Mouse (Mus musculus): ENCODE data around the gene Gm16867. TPM values are rescaled to one million over a fixed set of nuclear protein-coding genes. Genes with fewer than 3 reads are reported as not detected.
"Not testable (repeated sequence)": the region's sequence is repeated elsewhere in the genome, so short reads cannot be mapped to it uniquely, and the experiment has no call there.

Gm16867 gene
- total RNA-seq, 2 experiments from 2014 or later = 9.8 to 12.8 TPM

GRCm38 (mm10) chr14:69470122-69470708, 32.9 kb downstream of the Gm16867 start:
- DNase-seq (ENCODE audit: low spot score in 2 of 2); intact Hi-C loops (cut with DNase I): not testable (repeated sequence)

- intact Hi-C loops (cut with DNase I) = not testable (repeated sequence)
These were observed 35.4 kb downstream of the Gm16867 start for GRCm38 (mm10) chr14:69467612-69468366.

GRCm38 (mm10) chr14:69464465-69464864, 38.7 kb downstream of the Gm16867 start:
- intact Hi-C loops (cut with DNase I); DNase-seq (ENCODE audit: low spot score in 2 of 2): not testable (repeated sequence)

More at GRCm38 (mm10) chr14:69467612-69468366, 35.4 kb downstream of the Gm16867 start:
- DNase-seq (ENCODE audit: low spot score in 2 of 2) = not testable (repeated sequence)

GRCm38 (mm10) chr14:69457691-69458090, 45.5 kb downstream of the Gm16867 start:
- intact Hi-C loops (cut with DNase I); DNase-seq (ENCODE audit: low spot score in 2 of 2): not testable (repeated sequence)

- intact Hi-C loops (cut with DNase I); DNase-seq (ENCODE audit: low spot score in 2 of 2): not testable (repeated sequence)
These were observed 48.5 kb downstream of the Gm16867 start for GRCm38 (mm10) chr14:69454640-69455039.

- intact Hi-C loops (cut with DNase I); DNase-seq (ENCODE audit: low spot score in 2 of 2): not testable (repeated sequence)
These were observed 54.3 kb downstream of the Gm16867 start for GRCm38 (mm10) chr14:69448845-69449244.

- DNase-seq (ENCODE audit: low spot score in 2 of 2); intact Hi-C loops (cut with DNase I): not testable (repeated sequence)
These were observed 56.2 kb downstream of the Gm16867 start for GRCm38 (mm10) chr14:69447006-69447405.

- intact Hi-C loops (cut with DNase I); DNase-seq (ENCODE audit: low spot score in 2 of 2): not testable (repeated sequence)
These were observed 60.0 kb downstream of the Gm16867 start for GRCm38 (mm10) chr14:69443092-69443692.

GRCm38 (mm10) chr14:69440955-69441354, 62.2 kb downstream of the Gm16867 start:
- DNase-seq (ENCODE audit: low spot score in 2 of 2); intact Hi-C loops (cut with DNase I): not testable (repeated sequence)

- DNase-seq (ENCODE audit: low spot score in 2 of 2); intact Hi-C loops (cut with DNase I): not testable (repeated sequence)
These were observed 64.4 kb downstream of the Gm16867 start for GRCm38 (mm10) chr14:69438678-69439214.

- intact Hi-C loops (cut with DNase I); DNase-seq (ENCODE audit: low spot score in 2 of 2): not testable (repeated sequence)
These were observed 82.2 kb downstream of the Gm16867 start for GRCm38 (mm10) chr14:69421003-69421402.

- not testable (repeated sequence) for DNase-seq (ENCODE audit: low spot score in 2 of 2)
These were observed 85.6 kb downstream of the Gm16867 start for GRCm38 (mm10) chr14:69417545-69417944.

More at GRCm38 (mm10) chr14:69417545-69417944, 85.6 kb downstream of the Gm16867 start:
- intact Hi-C loops (cut with DNase I) = not testable (repeated sequence)

Other genes starting within 250 kb of the Gm16867 start
- gene Synb, start 209.1 kb downstream of the Gm16867 start, total RNA-seq (2021) = under 1 TPM in 1 of 2 experiments, not detected in 1; 0.11 TPM
- gene Gm27179, start 9.2 kb upstream of the Gm16867 start, total RNA-seq (2021) = not detected
- gene Entpd4b, start 52.1 kb upstream of the Gm16867 start, total RNA-seq (2021) = 10 to 100 TPM; 37.7 to 38.4 TPM

Data from left cerebral cortex, postnatal 25 days (tissue).